8 mouse cellular contexts compared by ENCODE assay signal in genomic region chr1:182088844-182089418, GRCm38 (mm10). TPM values are rescaled to one million over a fixed set of nuclear protein-coding genes. Genes with fewer than 3 reads are reported as not detected.
A peak's percentile ranks its signal among the peaks of the same experiment; 100 is the strongest.
DNase-seq lines count a peak whose midpoint lies in the region; ATAC-seq and TF ChIP-seq lines count a peak whose summit lies in the region.

No protein-coding gene starts in this region.

- 0 out of 2 replicates have a peak overlapping the region, but pooled peaks have one; percentile 1 for H3K9ac ChIP-seq in heart, embryonic 15.5 days
- H3K9ac ChIP-seq in stomach, postnatal 0 days (ENCODE audit: low read length) = no peak overlapping the region

- TF ChIP-seq EP300 in stomach, postnatal 0 days (optimal IDR thresholded peaks at IDR 0.05) = no peak

- no peak overlapping the region for H3K4me3 ChIP-seq in heart, embryonic 15.5 days
- no peak overlapping the region for H3K4me3 ChIP-seq in stomach, postnatal 0 days (ENCODE audit: low read depth, low read length)

- H3K36me3 ChIP-seq in heart, embryonic 15.5 days = no peaks in the 10 kb centered on the region
- no peaks in the 10 kb centered on the region for H3K36me3 ChIP-seq in stomach, postnatal 0 days (ENCODE audit: control insufficient read depth, insufficient read depth, low read length)

- no peaks in the 10 kb centered on the region for H3K27me3 ChIP-seq in heart, embryonic 15.5 days
- H3K27me3 ChIP-seq in stomach, postnatal 0 days (ENCODE audit: control insufficient read depth, insufficient read depth, low read length) = no peaks in the 10 kb centered on the region

- DNase-seq in adrenal gland, adult (ENCODE audit: inconsistent age in 2 of 2, low spot score in 1 of 2) = peak; percentile 49 to 75
- no peak for DNase-seq in adrenal gland, adult 8-10 months
- DNase-seq in lung, postnatal 10 days = peak; percentile 41
- DNase-seq in lung, adult 18-20 months = no peak
- peak; percentile 65 for DNase-seq in kidney, postnatal 14 days
- no peak for DNase-seq in stomach, postnatal 0 days (ENCODE audit: low spot score)
- no peak for DNase-seq in thymus, postnatal 4 days

- 25% methylated on average over 14 of the region's 14 CpGs for WGBS in heart, embryonic 15.5 days
- WGBS in stomach, postnatal 0 days = 37% methylated on average over 14 of the region's 14 CpGs

- no peak for TF ChIP-seq CTCF in stomach, postnatal 0 days (IDR thresholded peaks at IDR 0.05; ENCODE audit: low read depth)

- H3K9me3 ChIP-seq in heart, embryonic 15.5 days (replicated peaks) = no peaks in the 10 kb centered on the region
- no peaks in the 10 kb centered on the region for H3K9me3 ChIP-seq in stomach, postnatal 0 days (ENCODE audit: control insufficient read depth, low read length)

- ATAC-seq in heart, embryonic 15.5 days (replicated peaks; ENCODE audit: insufficient number of reproducible peaks, insufficient read depth, low FRiP score, low read depth) = peak; percentile 79
- ATAC-seq in stomach, postnatal 0 days (ENCODE audit: low FRiP score, low TSS enrichment) = peak; percentile 33

- H3K4me1 ChIP-seq in heart, embryonic 15.5 days (replicated peaks) = peaks cover 52% of the 10 kb centered on the region
- peaks cover 20% of the 10 kb centered on the region for H3K4me1 ChIP-seq in stomach, postnatal 0 days (replicated peaks; ENCODE audit: control insufficient read depth, insufficient read depth)

- peak overlapping the region; percentile 4; the same call in 1 of the 2 replicates for H3K4me2 ChIP-seq in heart, embryonic 15.5 days
- H3K4me2 ChIP-seq in stomach, postnatal 0 days (replicated peaks; ENCODE audit: low read depth) = no peak overlapping the region

- H3K27ac ChIP-seq in heart, embryonic 15.5 days = peak overlapping the region; percentile 82
- peak overlapping the region; percentile 83 for H3K27ac ChIP-seq in stomach, postnatal 0 days (replicated peaks)

RNA-seq across cellular contexts. Expression of gene Srp9, which starts 35.6 kb away (rescaled TPM):
- total RNA-seq in adrenal gland, adult 8-10 months (2022) = 10 to 100 TPM; 53.2 to 85.2 (median 69.2) TPM
- 88.4 and 109 TPM in 2 replicates for polyA plus RNA-seq in heart, embryonic 15.5 days (2015; fragmentation: Nextera tagmentation; extraction: Ambion mirVana)
- 206 and 215 TPM in 2 replicates for polyA plus RNA-seq in stomach, postnatal 0 days (2015; fragmentation: Nextera tagmentation; extraction: Ambion mirVana)

Comparison
In these comparisons a context has a peak if more than half of its experiments do, and no peak if none do; other contexts are left out.
1. DNase-seq: peak in adrenal gland, adult (2 of 2), lung, postnatal 10 days (single experiment) and kidney, postnatal 14 days (single experiment); none in adrenal gland, adult 8-10 months (single experiment), lung, adult 18-20 months (0 of 2), stomach, postnatal 0 days (single experiment) and thymus, postnatal 4 days (single experiment).